Mouse (Mus musculus) midbrain, embryonic 15.5 days (tissue): ENCODE data around the gene Rdh16f2. TPM values are rescaled to one million over a fixed set of nuclear protein-coding genes. Genes with fewer than 3 reads are reported as not detected.

Source experiments
- ATAC-seq: fragments of 200-750 bp; cut with Nextera tagmentation; replicated peaks from 2 replicates; pipeline ENCODE4 v1.8.0; 2017; ENCODE audit warnings: moderate TSS enrichment
- H3K27ac ChIP-seq: fragments of 300-500 bp; sonication (generic); 2 replicates; pipeline ENCODE4 v1.5.1; 2015; ENCODE audit warnings: mild to moderate bottlenecking, inconsistent platforms
- H3K27me3 ChIP-seq: fragments of 300-500 bp; sonication (generic); replicated peaks from 2 replicates; pipeline ENCODE4 v1.6.1; 2015; ENCODE audit warnings: inconsistent platforms
- H3K36me3 ChIP-seq: fragments of 300-500 bp; sonication (generic); replicated peaks from 2 replicates; pipeline ENCODE4 v1.6.1; 2015; ENCODE audit warnings: inconsistent platforms
- H3K4me1 ChIP-seq: fragments of 300-500 bp; sonication (generic); 2 replicates; pipeline ENCODE4 v1.6.1; 2015; ENCODE audit warnings: inconsistent platforms
- H3K4me2 ChIP-seq: fragments of 300-500 bp; sonication (generic); 2 replicates; pipeline ENCODE4 v1.6.1; 2015; ENCODE audit warnings: inconsistent platforms, mild to moderate bottlenecking, moderate library complexity
- H3K4me3 ChIP-seq: fragments of 300-500 bp; sonication (generic); 2 replicates; pipeline ENCODE4 v1.5.1; 2015; ENCODE audit warnings: mild to moderate bottlenecking, inconsistent platforms
- H3K9ac ChIP-seq: fragments of 300-500 bp; sonication (generic); 2 replicates; pipeline ENCODE4 v1.6.1; 2015; ENCODE audit warnings: mild to moderate bottlenecking, inconsistent platforms
- H3K9me3 ChIP-seq: fragments of 300-500 bp; sonication (generic); 2 replicates; pipeline ENCODE4 v1.6.1; 2016; ENCODE audit warnings: inconsistent platforms
- WGBS: fragments of 180-500 bp; shearing (Covaris S2); methylation state at CpG from one replicate; pipeline ENCODE4 v1.1.7; 2015; ENCODE audit warnings: mixed read lengths; 5-methylcytosine and 5-hydroxymethylcytosine counted together
- polyA plus RNA-seq: library from polyadenylated mRNA; unstranded; fragments of >200 nt; fragmentation: Nextera tagmentation; extraction: Ambion mirVana; gene quantifications from 2 replicates; pipeline ENCODE4 v1.2.1, GENCODE M21; 2015

Rdh16f2 gene
- polyA plus RNA-seq, 1 experiment from 2014 or later, result not detected

DNA sequence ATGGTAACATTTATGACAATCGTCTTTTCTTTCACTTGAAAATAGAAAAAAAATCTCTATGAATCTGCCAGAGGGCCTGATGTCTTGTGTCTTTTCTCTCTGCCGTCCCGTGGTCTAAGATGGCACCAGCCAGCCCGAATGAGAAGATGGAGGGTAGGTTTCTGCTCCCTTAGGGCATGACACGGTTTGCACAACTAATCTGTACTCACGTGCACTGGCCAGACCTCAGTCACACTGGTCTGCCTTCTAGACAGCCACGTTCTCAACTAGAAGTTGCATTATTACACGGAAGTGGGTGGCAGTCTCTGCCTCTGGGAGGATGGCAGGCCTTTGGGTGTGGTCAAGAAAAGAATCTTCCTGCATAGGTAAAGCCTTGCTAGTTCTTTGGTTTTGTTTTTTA lies 56.8 kb downstream of the Rdh16f2 start:
- Histone ChIP-seq H3K36me3 (no peaks in the 10 kb centered on the region), H3K27ac (no peak overlapping the region), H3K9me3 (no peaks in the 10 kb centered on the region), H3K4me1 (no peaks in the 10 kb centered on the region), H3K27me3 (no peaks in the 10 kb centered on the region), H3K4me2 (no peak overlapping the region), H3K9ac (no peak overlapping the region), H3K4me3 (no peak overlapping the region)
- ATAC-seq, result no peak
- WGBS, result 89% methylated on average over 8 of the region's 8 CpGs

- no peak overlapping the region for H3K27ac ChIP-seq
- no peak for ATAC-seq
- 77% methylated on average over 7 of the region's 7 CpGs for WGBS
- H3K27me3 ChIP-seq, result no peaks in the 10 kb centered on the region
- no peaks in the 10 kb centered on the region for H3K36me3 ChIP-seq
- H3K4me2 ChIP-seq, result no peak overlapping the region
- H3K9me3 ChIP-seq, result no peaks in the 10 kb centered on the region
- H3K4me1 ChIP-seq, result no peaks in the 10 kb centered on the region
- H3K9ac ChIP-seq, result no peak overlapping the region
- H3K4me3 ChIP-seq, result no peak overlapping the region
Observed at GRCm38 (mm10) chr10:127924597-127925378, 58.5 kb downstream of the Rdh16f2 start.

Other genes with a start within 250 kb of the Rdh16f2 start
- 117 and 119 TPM in 2 replicates for gene Lrp1, start 245.3 kb upstream of the Rdh16f2 start, polyA plus RNA-seq
- 5.8 and 5.9 TPM in 2 replicates for gene Stat6, start 223.5 kb upstream of the Rdh16f2 start, polyA plus RNA-seq
- gene Nemp1, start 199.6 kb upstream of the Rdh16f2 start, polyA plus RNA-seq, result 3.3 and 3.7 TPM in 2 replicates
- gene Nab2, start 197.9 kb upstream of the Rdh16f2 start, polyA plus RNA-seq, result 1.9 and 2.6 TPM in 2 replicates
- 0.25 and 0.46 TPM in 2 replicates for gene Myo1a, start 161.3 kb upstream of the Rdh16f2 start, polyA plus RNA-seq
- 0.36 TPM in 1 of 2 replicates, not detected in the other for gene Tac2, start 142.0 kb upstream of the Rdh16f2 start, polyA plus RNA-seq
- gene Zbtb39, start 126.9 kb upstream of the Rdh16f2 start, polyA plus RNA-seq, result 4.0 and 4.2 TPM in 2 replicates
- gene Gpr182, start 114.7 kb upstream of the Rdh16f2 start, polyA plus RNA-seq, result 1.2 and 1.8 TPM in 2 replicates
- not detected in 2 replicates for gene Rdh1, start 106.8 kb upstream of the Rdh16f2 start, polyA plus RNA-seq
- not detected in 2 replicates for gene Rdh16f1, start 106.7 kb upstream of the Rdh16f2 start, polyA plus RNA-seq
- gene Rdh9, start 90.1 kb upstream of the Rdh16f2 start, polyA plus RNA-seq, result 0.12 and 0.31 TPM in 2 replicates
- not detected in 2 replicates for gene Rdh16, start 65.3 kb upstream of the Rdh16f2 start, polyA plus RNA-seq
- gene Rdh19, start 16.5 kb upstream of the Rdh16f2 start, polyA plus RNA-seq, result not detected in 2 replicates
- gene Rdh7, start 22.3 kb downstream of the Rdh16f2 start, polyA plus RNA-seq, result not detected in 2 replicates
- gene Sdr9c7, start 32.0 kb downstream of the Rdh16f2 start, polyA plus RNA-seq, result not detected in 2 replicates
- not detected in 2 replicates for gene Hsd17b6, start 141.1 kb downstream of the Rdh16f2 start, polyA plus RNA-seq
- 37.2 and 41.8 TPM in 2 replicates for gene Prim1, start 148.7 kb downstream of the Rdh16f2 start, polyA plus RNA-seq
- gene Naca, start 169.1 kb downstream of the Rdh16f2 start, polyA plus RNA-seq, result 473 and 476 TPM in 2 replicates
- 351 and 372 TPM in 2 replicates for gene Ptges3, start 192.5 kb downstream of the Rdh16f2 start, polyA plus RNA-seq
- 2,030 and 2,053 TPM in 2 replicates for gene Atp5b, start 216.8 kb downstream of the Rdh16f2 start, polyA plus RNA-seq
- 9.2 and 10.9 TPM in 2 replicates for gene Baz2a, start 225.1 kb downstream of the Rdh16f2 start, polyA plus RNA-seq